Mouse (Mus musculus) thymus, postnatal 4 days (tissue): ENCODE results near the gene Zmynd10.
"Not testable (repeated sequence)": the region's sequence is repeated elsewhere in the genome, so short reads cannot be mapped to it uniquely, and the experiment has no call there.

Experiments
- DNase-seq: peaks from one replicate; pipeline ENCODE4 v3.0.0; 2021

The Zmynd10 gene

GRCm38 (mm10) chr9:107563029-107563581 lies 16.0 kb downstream of the Zmynd10 start, which contains the start of gene Tusc2:
Gene Tusc2, plus strand, starts transcription at chr9:107563255.
- peak; percentile 94 for DNase-seq

- not testable (repeated sequence) for DNase-seq
These were observed 18.5 kb downstream of the Zmynd10 start for GRCm38 (mm10) chr9:107565556-107565955.

- peak; percentile 92 for DNase-seq
These were observed 19.1 kb downstream of the Zmynd10 start for GRCm38 (mm10) chr9:107566041-107566709.

- no peak for DNase-seq
These were observed 19.8 kb downstream of the Zmynd10 start for GRCm38 (mm10) chr9:107566855-107567254.

GRCm38 (mm10) chr9:107567702-107568319 lies 20.7 kb downstream of the Zmynd10 start, which contains the start of gene Hyal2:
Gene Hyal2, plus strand, starts transcription at chr9:107567945.
- DNase-seq = no peak

GRCm38 (mm10) chr9:107568331-107569261 lies 21.5 kb downstream of the Zmynd10 start:
- peak; percentile 83 for DNase-seq

- DNase-seq = no peak
These were observed 22.2 kb downstream of the Zmynd10 start for GRCm38 (mm10) chr9:107569270-107569669.

- no peak for DNase-seq
These were observed 22.9 kb downstream of the Zmynd10 start for GRCm38 (mm10) chr9:107570016-107570415.

- no peak for DNase-seq
These were observed 23.7 kb downstream of the Zmynd10 start for GRCm38 (mm10) chr9:107570845-107571244.

- DNase-seq = no peak
These were observed 24.6 kb downstream of the Zmynd10 start for GRCm38 (mm10) chr9:107571534-107572326.

GRCm38 (mm10) chr9:107572327-107572662 lies 25.2 kb downstream of the Zmynd10 start:
- no peak for DNase-seq

GRCm38 (mm10) chr9:107573774-107574173 lies 26.7 kb downstream of the Zmynd10 start:
- not testable (repeated sequence) for DNase-seq

- no peak for DNase-seq
These were observed 28.7 kb downstream of the Zmynd10 start for GRCm38 (mm10) chr9:107575579-107576356.

- DNase-seq = no peak
These were observed 29.4 kb downstream of the Zmynd10 start, which contains the start of gene Hyal1 for GRCm38 (mm10) chr9:107576357-107577107. Gene Hyal1, plus strand, starts transcription at chr9:107576927.

- DNase-seq = no peak
These were observed 30.8 kb downstream of the Zmynd10 start for GRCm38 (mm10) chr9:107577871-107578270.

- DNase-seq = no peak
These were observed 31.5 kb downstream of the Zmynd10 start, which contains the start of gene Naa80 for GRCm38 (mm10) chr9:107578587-107578986. Gene Naa80, plus strand, starts transcription at chr9:107578887.

GRCm38 (mm10) chr9:107579023-107579900 lies 32.2 kb downstream of the Zmynd10 start:
- no peak for DNase-seq

- peak; percentile 85 for DNase-seq
These were observed 33.6 kb downstream of the Zmynd10 start, which contains the start of gene Hyal3 for GRCm38 (mm10) chr9:107580501-107581317. Gene Hyal3, plus strand, starts transcription at chr9:107580818.
